Mouse (Mus musculus): ENCODE measurements around the gene Shb. TPM values are rescaled to one million over a fixed set of nuclear protein-coding genes. Genes with fewer than 3 reads are reported as not detected.
A peak's percentile ranks its signal among the peaks of the same experiment; 100 is the strongest.

Gene Shb
- polyA plus RNA-seq, 1 experiment from 2014 or later: 9.1 TPM

DNA sequence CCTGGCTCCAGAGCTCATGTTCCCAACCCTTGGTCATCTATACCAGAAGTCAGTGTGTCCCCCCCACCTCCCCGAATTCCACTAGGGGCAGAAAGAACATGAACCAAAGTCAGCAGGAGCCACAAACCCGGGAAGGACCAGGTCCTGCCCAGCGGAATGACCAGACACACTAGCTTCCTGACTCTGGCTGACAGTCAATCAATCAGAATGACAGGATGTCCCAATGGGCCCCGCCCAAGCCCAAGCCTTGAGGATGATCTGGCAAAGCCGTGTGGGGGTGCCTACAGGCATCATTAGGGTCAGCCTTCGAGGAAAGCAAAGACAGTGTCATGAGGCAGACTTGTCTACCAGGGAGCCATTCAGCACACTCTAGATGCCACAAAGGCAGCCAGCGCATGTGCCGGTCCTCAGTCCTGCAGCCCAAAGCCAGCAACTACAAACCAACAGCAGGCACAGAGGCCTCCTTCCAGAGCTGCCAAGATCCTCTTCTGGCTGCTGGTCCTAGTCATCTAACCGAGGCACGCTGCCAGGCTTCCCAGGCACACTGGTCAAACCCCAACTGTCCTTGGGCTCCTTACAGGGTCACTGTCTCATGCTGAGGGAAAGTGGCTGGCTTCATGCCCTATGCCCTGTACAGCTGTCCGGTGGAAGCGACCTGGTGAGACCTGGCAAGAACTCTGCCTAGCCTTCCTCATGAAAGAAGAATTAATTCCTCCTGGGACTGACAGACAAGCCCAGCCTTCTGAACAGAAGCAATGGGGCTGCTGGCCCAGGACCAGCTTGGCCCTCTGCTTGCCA is 65.0 kb downstream of the Shb start:
- H3K36me3 ChIP-seq: no peaks in the 10 kb centered on the region
- H3K27me3 ChIP-seq: no peaks in the 10 kb centered on the region; the same call in 1 of the 2 replicates
- WGBS: 77% methylated on average over 12 of the region's 12 CpGs
- no peak overlapping the region for H3K4me3 ChIP-seq (replicated peaks)
- H3K27ac ChIP-seq (replicated peaks): no peak overlapping the region
- no peaks in the 10 kb centered on the region for H3K9me3 ChIP-seq (replicated peaks)
- H3K9ac ChIP-seq: no peak overlapping the region
- H3K4me1 ChIP-seq: peaks cover 55% of the 10 kb centered on the region
- ATAC-seq (ENCODE audit: insufficient number of reproducible peaks, low FRiP score, low TSS enrichment, low read depth): no peak
- no peak overlapping the region for H3K4me2 ChIP-seq (replicated peaks)

DNA sequence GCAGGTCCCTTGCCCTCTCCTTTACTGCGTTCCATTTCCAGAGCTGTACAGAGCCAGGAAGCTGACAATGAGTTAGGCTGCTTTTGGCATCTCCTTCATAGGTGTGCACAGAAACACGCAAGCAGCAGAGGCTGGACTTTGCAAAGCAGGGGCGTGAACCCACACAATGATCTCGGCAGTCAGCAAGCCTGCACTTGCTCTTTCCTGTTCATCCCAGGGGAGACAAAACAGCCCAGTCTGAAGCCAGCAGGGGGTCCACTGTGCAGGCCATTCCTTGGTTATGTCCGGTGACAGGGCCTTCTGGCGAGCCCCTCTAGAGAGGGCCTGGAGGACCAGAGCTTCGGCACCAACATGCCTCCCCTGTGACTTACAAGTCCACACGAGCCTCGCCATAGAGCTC is 67.3 kb downstream of the Shb start:
- no peaks in the 10 kb centered on the region for H3K36me3 ChIP-seq
- no peaks in the 10 kb centered on the region for H3K9me3 ChIP-seq (replicated peaks)
- no peak overlapping the region for H3K4me2 ChIP-seq (replicated peaks)
- H3K9ac ChIP-seq: no peak overlapping the region
- H3K27me3 ChIP-seq: no peaks in the 10 kb centered on the region; the same call in 1 of the 2 replicates
- no peak for ATAC-seq (ENCODE audit: insufficient number of reproducible peaks, low FRiP score, low TSS enrichment, low read depth)
- H3K4me3 ChIP-seq (replicated peaks): no peak overlapping the region
- 58% methylated on average over 9 of the region's 9 CpGs for WGBS
- H3K27ac ChIP-seq (replicated peaks): no peak overlapping the region
- peaks cover 49% of the 10 kb centered on the region for H3K4me1 ChIP-seq

DNA sequence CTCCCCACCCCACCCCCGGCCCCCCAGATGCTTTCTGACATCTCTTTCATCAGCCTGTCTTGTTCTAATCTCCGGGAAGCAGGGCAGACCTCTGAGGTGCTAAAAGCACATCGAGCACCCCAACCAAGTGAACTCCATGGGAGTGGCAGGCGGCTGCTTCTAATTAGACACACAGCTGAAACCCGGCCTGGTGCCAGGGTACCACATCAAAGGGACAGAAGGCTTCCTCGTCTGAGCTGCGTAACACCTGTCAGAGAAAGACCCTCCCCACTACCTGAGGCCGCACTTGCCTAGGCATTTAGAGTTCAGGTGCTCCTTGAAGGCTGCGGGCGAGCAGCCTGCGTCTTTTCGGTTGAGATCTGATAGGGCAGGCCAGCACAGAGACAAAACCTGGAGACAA is 67.7 kb downstream of the Shb start:
- H3K4me1 ChIP-seq: peaks cover 53% of the 10 kb centered on the region
- no peak overlapping the region for H3K9ac ChIP-seq
- no peak for ATAC-seq (ENCODE audit: insufficient number of reproducible peaks, low FRiP score, low TSS enrichment, low read depth)
- H3K9me3 ChIP-seq (replicated peaks): no peaks in the 10 kb centered on the region
- no peak overlapping the region for H3K4me3 ChIP-seq (replicated peaks)
- WGBS: 34% methylated on average over 12 of the region's 12 CpGs
- no peaks in the 10 kb centered on the region for H3K36me3 ChIP-seq
- no peak overlapping the region for H3K4me2 ChIP-seq (replicated peaks)
- H3K27ac ChIP-seq (replicated peaks): no peak overlapping the region
- no peaks in the 10 kb centered on the region; the same call in 1 of the 2 replicates for H3K27me3 ChIP-seq

DNA sequence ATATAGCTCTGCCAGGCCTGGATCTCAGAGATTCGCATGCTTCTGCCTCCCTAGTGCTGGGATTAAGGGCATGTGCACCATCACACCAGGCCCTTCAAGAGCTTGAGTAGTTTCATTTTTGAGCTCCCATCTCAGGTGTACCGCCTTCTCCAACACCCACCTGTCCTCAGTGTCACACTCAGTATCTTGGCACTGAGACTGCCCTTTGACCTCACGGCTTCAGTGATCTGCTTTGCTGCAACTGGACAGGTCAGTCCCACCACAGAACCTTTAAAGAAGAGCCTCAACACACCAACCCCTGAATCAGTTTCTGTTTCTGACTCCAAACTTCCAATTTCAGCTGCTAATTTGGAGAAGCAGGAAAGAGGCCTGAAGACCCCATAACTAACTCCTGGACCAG is 68.1 kb downstream of the Shb start:
- H3K9ac ChIP-seq: no peak overlapping the region
- H3K4me2 ChIP-seq (replicated peaks): no peak overlapping the region
- no peak for ATAC-seq (ENCODE audit: insufficient number of reproducible peaks, low FRiP score, low TSS enrichment, low read depth)
- H3K4me3 ChIP-seq (replicated peaks): no peak overlapping the region
- no peaks in the 10 kb centered on the region for H3K9me3 ChIP-seq (replicated peaks)
- H3K36me3 ChIP-seq: no peaks in the 10 kb centered on the region
- WGBS: 91% methylated on average over 3 of the region's 3 CpGs
- peaks cover 55% of the 10 kb centered on the region for H3K4me1 ChIP-seq
- H3K27me3 ChIP-seq: no peaks in the 10 kb centered on the region; the same call in 1 of the 2 replicates
- no peak overlapping the region for H3K27ac ChIP-seq (replicated peaks)

DNA sequence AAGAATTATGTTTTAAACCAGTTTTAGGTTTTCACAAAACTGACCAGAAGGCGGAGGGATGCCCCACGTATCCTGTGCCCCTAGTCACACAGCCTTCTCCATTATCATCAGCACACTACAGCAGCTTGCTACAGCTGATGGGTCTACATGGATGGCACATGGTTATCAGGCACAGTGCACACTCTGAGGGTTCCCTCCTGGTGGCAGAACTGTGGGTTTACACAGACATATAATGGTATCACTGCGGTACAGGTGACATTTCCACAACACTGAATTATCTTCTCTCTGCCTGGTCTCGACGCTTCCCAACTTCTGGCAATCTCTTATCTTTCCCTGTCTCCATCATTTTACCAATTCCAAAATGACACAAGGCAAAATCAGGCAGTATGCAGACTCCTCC is 69.6 kb downstream of the Shb start:
- H3K9me3 ChIP-seq (replicated peaks): no peaks in the 10 kb centered on the region
- no peaks in the 10 kb centered on the region; the same call in 1 of the 2 replicates for H3K27me3 ChIP-seq
- H3K27ac ChIP-seq (replicated peaks): no peak overlapping the region
- H3K4me3 ChIP-seq (replicated peaks): no peak overlapping the region
- no peak overlapping the region for H3K9ac ChIP-seq
- 93% methylated on average over 5 of the region's 5 CpGs for WGBS
- H3K36me3 ChIP-seq: no peaks in the 10 kb centered on the region
- no peak overlapping the region for H3K4me2 ChIP-seq (replicated peaks)
- H3K4me1 ChIP-seq: peaks cover 46% of the 10 kb centered on the region
- ATAC-seq (ENCODE audit: insufficient number of reproducible peaks, low FRiP score, low TSS enrichment, low read depth): no peak

DNA sequence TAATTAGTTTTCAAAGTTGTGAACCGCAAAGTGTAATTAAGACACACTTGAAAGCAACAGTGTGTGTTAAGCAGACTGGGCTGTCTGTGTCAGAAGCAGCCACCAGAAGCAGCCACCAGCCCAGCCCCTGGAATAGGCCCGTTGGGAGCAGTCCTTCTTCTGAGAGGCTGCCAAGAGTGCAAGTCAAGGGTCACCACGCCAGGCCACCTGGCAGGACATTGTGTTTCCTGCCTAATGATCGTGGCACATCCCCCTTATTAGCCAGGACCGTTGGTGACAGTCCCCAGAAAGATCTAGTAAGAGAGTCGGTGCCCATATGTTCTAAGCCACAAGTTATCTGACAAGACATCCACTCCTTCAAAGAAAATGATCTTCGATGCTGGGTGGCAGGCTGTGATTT is 70.6 kb downstream of the Shb start:
- no peaks in the 10 kb centered on the region for H3K36me3 ChIP-seq
- no peak overlapping the region for H3K27ac ChIP-seq (replicated peaks)
- H3K4me3 ChIP-seq (replicated peaks): no peak overlapping the region
- H3K9me3 ChIP-seq (replicated peaks): no peaks in the 10 kb centered on the region
- H3K9ac ChIP-seq: no peak overlapping the region
- H3K27me3 ChIP-seq: no peaks in the 10 kb centered on the region; the same call in 1 of the 2 replicates
- H3K4me2 ChIP-seq (replicated peaks): no peak overlapping the region
- 28% methylated on average over 7 of the region's 7 CpGs for WGBS
- peaks cover 38% of the 10 kb centered on the region for H3K4me1 ChIP-seq
- no peak for ATAC-seq (ENCODE audit: insufficient number of reproducible peaks, low FRiP score, low TSS enrichment, low read depth)

DNA sequence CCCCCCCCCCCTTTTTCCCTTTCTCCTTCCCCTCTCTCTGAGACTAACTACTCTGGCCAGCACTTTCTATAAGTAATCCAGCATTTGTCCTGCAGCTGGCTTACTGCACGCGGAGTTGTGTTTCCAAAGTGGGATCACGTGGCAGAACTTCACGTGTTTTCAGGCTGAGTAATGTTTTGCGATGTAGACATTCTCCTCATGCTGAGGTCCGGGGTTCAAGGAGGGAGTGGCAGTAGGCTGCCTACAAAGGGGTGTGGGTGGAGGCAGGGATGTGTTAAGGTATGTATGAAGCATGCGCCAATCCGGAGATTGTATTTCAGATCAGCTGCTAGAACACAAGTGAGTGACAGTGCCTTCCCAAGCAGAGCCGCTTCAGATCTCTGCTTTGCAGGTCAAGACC is 72.9 kb downstream of the Shb start:
- Histone ChIP-seq H3K27ac (replicated peaks) (peak overlapping the region; percentile 11; the same call in 1 of the 2 replicates), H3K9ac (no peak overlapping the region), H3K4me1 (peaks cover 29% of the 10 kb centered on the region), H3K4me2 (replicated peaks) (no peak overlapping the region), H3K36me3 (no peaks in the 10 kb centered on the region), H3K9me3 (replicated peaks) (no peaks in the 10 kb centered on the region), H3K27me3 (no peaks in the 10 kb centered on the region), H3K4me3 (replicated peaks) (no peak overlapping the region)
- 25% methylated on average over 9 of the region's 9 CpGs for WGBS
- peak; percentile 55; the same call in 1 of the 2 replicates for ATAC-seq (ENCODE audit: insufficient number of reproducible peaks, low FRiP score, low TSS enrichment, low read depth)

DNA sequence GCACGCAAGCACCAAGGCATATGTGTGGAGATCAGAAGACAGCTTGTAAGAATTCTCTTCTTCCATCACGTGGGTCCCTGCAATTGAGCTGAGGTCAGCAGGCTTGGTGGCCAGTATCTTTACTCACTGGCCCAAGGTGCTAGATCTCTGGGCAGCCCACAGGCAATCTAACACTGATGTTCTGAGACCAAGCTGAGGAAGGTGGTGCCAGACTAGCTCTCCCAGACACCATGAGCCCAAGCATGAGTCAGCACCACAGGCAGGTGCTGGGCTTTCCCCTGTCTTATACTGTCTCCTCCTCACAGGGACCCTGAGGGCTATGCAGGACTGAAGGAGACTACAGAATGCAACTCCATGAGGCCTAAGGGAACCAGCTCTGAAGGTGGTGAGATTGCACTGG is 74.7 kb downstream of the Shb start:
- Histone ChIP-seq H3K27me3 (no peaks in the 10 kb centered on the region), H3K4me3 (replicated peaks) (no peak overlapping the region), H3K36me3 (no peaks in the 10 kb centered on the region), H3K27ac (replicated peaks) (no peak overlapping the region), H3K9me3 (replicated peaks) (no peaks in the 10 kb centered on the region), H3K9ac (no peak overlapping the region), H3K4me1 (peaks cover 43% of the 10 kb centered on the region), H3K4me2 (replicated peaks) (no peak overlapping the region)
- no peak for ATAC-seq (ENCODE audit: insufficient number of reproducible peaks, low FRiP score, low TSS enrichment, low read depth)
- WGBS: 75% methylated on average over 2 of the region's 2 CpGs

DNA sequence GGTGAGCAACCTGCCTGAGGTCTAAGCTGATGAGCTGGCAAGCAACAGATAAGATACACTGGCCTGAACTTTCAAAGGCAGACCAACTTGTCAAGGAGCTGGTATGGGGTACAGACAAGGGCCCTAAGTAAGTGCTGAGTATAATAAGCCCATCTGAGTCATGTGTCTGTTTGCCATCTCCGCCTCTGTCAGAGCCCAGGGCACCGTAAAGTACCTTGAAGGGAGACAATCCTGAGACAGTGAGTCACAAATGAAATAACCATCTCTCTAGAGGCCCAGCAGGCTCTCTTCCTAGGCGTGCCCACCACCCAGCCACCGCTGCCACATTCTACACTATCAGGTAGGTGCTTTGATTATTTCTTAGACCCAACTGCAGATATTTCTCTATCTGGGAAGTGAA is 77.3 kb downstream of the Shb start:
- Histone ChIP-seq H3K4me1 (peaks cover 44% of the 10 kb centered on the region), H3K4me2 (replicated peaks) (no peak overlapping the region), H3K4me3 (replicated peaks) (no peak overlapping the region), H3K36me3 (no peaks in the 10 kb centered on the region), H3K9ac (no peak overlapping the region), H3K9me3 (replicated peaks) (no peaks in the 10 kb centered on the region), H3K27me3 (no peaks in the 10 kb centered on the region), H3K27ac (replicated peaks) (no peak overlapping the region)
- no peak for ATAC-seq (ENCODE audit: insufficient number of reproducible peaks, low FRiP score, low TSS enrichment, low read depth)
- WGBS: 83% methylated on average over 4 of the region's 4 CpGs

DNA sequence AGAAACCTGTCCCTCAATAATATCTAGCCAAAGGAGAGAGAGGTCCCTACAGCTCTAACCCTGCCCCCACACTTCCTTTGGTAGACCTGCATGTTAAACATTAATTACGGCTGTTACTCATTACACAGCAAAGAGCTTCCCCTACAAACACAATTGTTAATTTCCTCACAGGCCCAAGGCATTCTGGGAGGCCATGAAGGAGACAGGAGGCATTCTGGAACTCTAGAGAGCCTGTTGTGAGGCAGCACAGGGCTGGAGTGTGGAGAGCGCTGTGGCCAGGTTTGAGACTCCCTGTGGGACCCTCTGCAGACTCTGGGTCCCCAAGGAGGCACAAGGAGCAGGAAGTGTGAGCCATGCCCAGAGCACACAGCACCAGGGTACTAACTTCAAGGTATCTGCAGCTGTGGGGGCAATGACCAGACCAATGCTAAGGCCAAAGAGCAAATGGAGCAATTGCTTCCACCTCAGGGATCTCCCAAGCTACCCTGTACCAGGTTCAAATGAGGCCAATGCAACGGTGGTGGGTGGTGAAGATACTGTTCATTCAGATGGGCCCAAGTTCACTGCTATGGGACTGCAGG is 78.9 kb downstream of the Shb start:
- no peaks in the 10 kb centered on the region for H3K9me3 ChIP-seq (replicated peaks)
- no peak for ATAC-seq (ENCODE audit: insufficient number of reproducible peaks, low FRiP score, low TSS enrichment, low read depth)
- no peak overlapping the region; the same call in 1 of the 2 replicates for H3K27ac ChIP-seq (replicated peaks)
- H3K27me3 ChIP-seq: no peaks in the 10 kb centered on the region
- 46% methylated on average over 3 of the region's 3 CpGs for WGBS
- no peak overlapping the region for H3K4me2 ChIP-seq (replicated peaks)
- peaks cover 31% of the 10 kb centered on the region for H3K4me1 ChIP-seq
- no peak overlapping the region for H3K9ac ChIP-seq
- H3K4me3 ChIP-seq (replicated peaks): no peak overlapping the region
- no peaks in the 10 kb centered on the region for H3K36me3 ChIP-seq

DNA sequence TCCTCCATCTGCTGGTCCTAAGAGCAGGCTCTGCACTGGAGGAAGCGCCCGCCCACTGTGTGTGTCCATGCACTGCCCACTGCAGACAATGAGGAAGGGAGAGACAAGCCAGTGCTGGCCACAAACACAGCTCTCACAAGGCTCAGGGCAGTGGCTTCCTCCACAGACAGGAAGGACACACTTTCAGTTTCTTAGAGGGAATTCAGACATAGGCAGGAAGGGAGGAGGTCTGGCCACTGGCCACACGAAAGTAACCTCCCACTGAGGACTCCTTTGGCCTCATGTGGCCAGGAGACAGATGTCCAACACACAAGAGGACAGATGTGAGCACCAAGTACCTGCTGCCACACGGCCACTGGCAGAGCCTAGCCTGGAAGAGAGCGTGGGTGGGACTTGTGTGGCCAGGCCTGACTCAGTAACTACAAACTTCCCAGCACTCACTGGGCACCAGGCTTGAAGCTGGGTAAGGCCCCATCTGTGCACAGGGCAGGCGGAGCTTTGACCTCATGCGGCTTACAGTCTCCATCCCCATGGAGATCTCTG is 79.6 kb downstream of the Shb start:
- Histone ChIP-seq H3K9me3 (replicated peaks) (no peaks in the 10 kb centered on the region), H3K4me1 (peaks cover 31% of the 10 kb centered on the region), H3K4me2 (replicated peaks) (no peak overlapping the region), H3K9ac (no peak overlapping the region), H3K36me3 (no peaks in the 10 kb centered on the region), H3K27me3 (no peaks in the 10 kb centered on the region), H3K27ac (replicated peaks) (no peak overlapping the region), H3K4me3 (replicated peaks) (no peak overlapping the region)
- ATAC-seq (ENCODE audit: insufficient number of reproducible peaks, low FRiP score, low TSS enrichment, low read depth): no peak
- 60% methylated on average over 7 of the region's 7 CpGs for WGBS
